Mouse (Mus musculus) gastrocnemius, postnatal 36 days (tissue): ENCODE results near the gene Krt6b. TPM values are rescaled to one million over a fixed set of nuclear protein-coding genes. Genes with fewer than 3 reads are reported as not detected.

Experiments used
- microRNA-seq, 2 experiments: library from miRNA; unstranded; fragments of <30 nt; microRNA quantifications; one replicate each; pipeline ENCODE4 v1.2.0; 2021
- total RNA-seq, 2 experiments: library from RNA; stranded (reverse); gene quantifications; 2 replicates each; pipeline ENCODE4 v1.2.3; 2021

Gene Krt6b
- total RNA-seq, 2 experiments from 2014 or later, result not detected

Small RNA genes lying within 50 kb of the gene (microRNA-seq; reads per million reads assigned to microRNA genes)
- 0 reads per million in 2 experiments for gene Gm44323
- gene Gm44342, result 0 reads per million in 2 experiments
- 0 reads per million in 2 experiments for gene Gm44383
- 0 reads per million in 2 experiments for gene Gm44479

Other genes starting within 250 kb of the Krt6b start
- gene Krt87, start 241.5 kb downstream of the Krt6b start, total RNA-seq, result not detected
- not detected for gene Krt88, start 232.5 kb downstream of the Krt6b start, total RNA-seq
- gene Krt81, start 216.5 kb downstream of the Krt6b start, total RNA-seq, result not detected
- not detected for gene Krt86, start 206.8 kb downstream of the Krt6b start, total RNA-seq
- not detected for gene Krt83, start 188.8 kb downstream of the Krt6b start, total RNA-seq
- gene Gm49425, start 163.0 kb downstream of the Krt6b start, total RNA-seq, result not detected
- gene Krt84, start 147.5 kb downstream of the Krt6b start, total RNA-seq, result not detected
- not detected for gene Krt82, start 129.6 kb downstream of the Krt6b start, total RNA-seq
- gene Krt90, start 117.3 kb downstream of the Krt6b start, total RNA-seq, result not detected
- not detected for gene Krt75, start 106.4 kb downstream of the Krt6b start, total RNA-seq
- gene Gm5414, start 52.1 kb downstream of the Krt6b start, total RNA-seq, result not detected
- not detected for gene Gm5478, start 32.9 kb downstream of the Krt6b start, total RNA-seq
- gene Krt6a, start 14.0 kb upstream of the Krt6b start, total RNA-seq, result not detected
- under 1 TPM in 1 of 2 experiments, not detected in 1; 0.15 TPM for gene Krt5, start 32.6 kb upstream of the Krt6b start, total RNA-seq
- not detected for gene Krt71, start 62.8 kb upstream of the Krt6b start, total RNA-seq
- not detected for gene Krt72, start 106.2 kb upstream of the Krt6b start, total RNA-seq
- gene Krt73, start 122.1 kb upstream of the Krt6b start, total RNA-seq, result not detected
- not detected for gene Krt2, start 137.9 kb upstream of the Krt6b start, total RNA-seq
- gene Krt1, start 170.5 kb upstream of the Krt6b start, total RNA-seq, result not detected
- not detected for gene Krt77, start 189.4 kb upstream of the Krt6b start, total RNA-seq
- gene Krt76, start 212.6 kb upstream of the Krt6b start, total RNA-seq, result not detected
- gene Krt4, start 244.4 kb upstream of the Krt6b start, total RNA-seq, result under 1 TPM in 1 of 2 experiments, not detected in 1; 0.12 TPM